Mouse (Mus musculus): ENCODE results near the gene Kctd11. TPM values are rescaled to one million over a fixed set of nuclear protein-coding genes. Genes with fewer than 3 reads are reported as not detected.

Gene Kctd11
- polyA plus RNA-seq (2014; fragmentation: Illumina TruSeq; extraction: RNeasy Lipid Tissue Mini Kit (QIAGEN cat#74804); ENCODE audit: low read depth, low replicate concordance), result 2.9 TPM

GRCm38 (mm10) chr11:69880853-69881603 lies at the start of gene Kctd11:
Kctd11 (minus strand) TSS chr11:69881406.

GRCm38 (mm10) chr11:69921114-69922011 lies 40.2 kb upstream of the Kctd11 start, which contains the start of gene Eif5a:
Eif5a (minus strand) TSS chr11:69921958.

GRCm38 (mm10) chr11:69913554-69914371 lies 32.6 kb upstream of the Kctd11 start, which contains the start of gene Gps2:
Gps2 (plus strand) TSS chr11:69913888.

GRCm38 (mm10) chr11:69900471-69901405 lies 19.5 kb upstream of the Kctd11 start, which contains the start of the genes 2810408A11Rik and Neurl4:
2810408A11Rik (minus strand) TSS chr11:69900987.
Neurl4 (plus strand) TSS chr11:69901072.

GRCm38 (mm10) chr11:69895291-69895690 lies 14.1 kb upstream of the Kctd11 start, which contains the start of gene Acap1:
Acap1 (minus strand) TSS chr11:69895539.

GRCm38 (mm10) chr11:69877878-69878277 lies 3.3 kb downstream of the Kctd11 start, which contains the start of gene Tmem95:
Tmem95 (minus strand) TSS chr11:69878018.

GRCm38 (mm10) chr11:69858113-69858998 lies 22.9 kb downstream of the Kctd11 start, which contains the start of gene Tnk1:
Tnk1 (minus strand) TSS chr11:69858730.

GRCm38 (mm10) chr11:69846198-69846680 lies 35.0 kb downstream of the Kctd11 start, which contains the start of gene Plscr3:
Plscr3 (plus strand) TSS chr11:69846376.

GRCm38 (mm10) chr11:69837952-69838713 lies 43.1 kb downstream of the Kctd11 start, which contains the start of gene Tmem256:
Tmem256 (plus strand) TSS chr11:69838514.

GRCm38 (mm10) chr11:69837604-69837951 lies 43.6 kb downstream of the Kctd11 start, which contains the start of gene Nlgn2:
Nlgn2 (minus strand) TSS chr11:69837784.

Other genes starting within 250 kb of the Kctd11 start
- gene Fxr2, start 248.4 kb downstream of the Kctd11 start, polyA plus RNA-seq (2014; fragmentation: Illumina TruSeq; extraction: RNeasy Lipid Tissue Mini Kit (QIAGEN cat#74804); ENCODE audit: low read depth, low replicate concordance), result 12.4 TPM
- gene Sox15, start 226.1 kb downstream of the Kctd11 start, polyA plus RNA-seq (2014; fragmentation: Illumina TruSeq; extraction: RNeasy Lipid Tissue Mini Kit (QIAGEN cat#74804); ENCODE audit: low read depth, low replicate concordance), result not detected
- gene Mpdu1, start 218.8 kb downstream of the Kctd11 start, polyA plus RNA-seq (2014; fragmentation: Illumina TruSeq; extraction: RNeasy Lipid Tissue Mini Kit (QIAGEN cat#74804); ENCODE audit: low read depth, low replicate concordance), result 20.3 TPM
- gene Cd68, start 215.3 kb downstream of the Kctd11 start, polyA plus RNA-seq (2014; fragmentation: Illumina TruSeq; extraction: RNeasy Lipid Tissue Mini Kit (QIAGEN cat#74804); ENCODE audit: low read depth, low replicate concordance), result 2.6 TPM
- gene Eif4a1, start 209.0 kb downstream of the Kctd11 start, polyA plus RNA-seq (2014; fragmentation: Illumina TruSeq; extraction: RNeasy Lipid Tissue Mini Kit (QIAGEN cat#74804); ENCODE audit: low read depth, low replicate concordance), result 463 TPM
- 129 TPM for gene Senp3, start 199.3 kb downstream of the Kctd11 start, polyA plus RNA-seq (2014; fragmentation: Illumina TruSeq; extraction: RNeasy Lipid Tissue Mini Kit (QIAGEN cat#74804); ENCODE audit: low read depth, low replicate concordance)
- 38.2 TPM for gene Tnfsf13, start 195.6 kb downstream of the Kctd11 start, polyA plus RNA-seq (2014; fragmentation: Illumina TruSeq; extraction: RNeasy Lipid Tissue Mini Kit (QIAGEN cat#74804); ENCODE audit: low read depth, low replicate concordance)
- 1.6 TPM for gene Tnfsf12, start 185.6 kb downstream of the Kctd11 start, polyA plus RNA-seq (2014; fragmentation: Illumina TruSeq; extraction: RNeasy Lipid Tissue Mini Kit (QIAGEN cat#74804); ENCODE audit: low read depth, low replicate concordance)
- gene Tnfsfm13, start 185.3 kb downstream of the Kctd11 start, polyA plus RNA-seq (2014; fragmentation: Illumina TruSeq; extraction: RNeasy Lipid Tissue Mini Kit (QIAGEN cat#74804); ENCODE audit: low read depth, low replicate concordance), result 8.2 TPM
- gene Polr2a, start 122.8 kb downstream of the Kctd11 start, polyA plus RNA-seq (2014; fragmentation: Illumina TruSeq; extraction: RNeasy Lipid Tissue Mini Kit (QIAGEN cat#74804); ENCODE audit: low read depth, low replicate concordance), result 25.7 TPM
- gene Slc35g3, start 119.4 kb downstream of the Kctd11 start, polyA plus RNA-seq (2014; fragmentation: Illumina TruSeq; extraction: RNeasy Lipid Tissue Mini Kit (QIAGEN cat#74804); ENCODE audit: low read depth, low replicate concordance), result not detected
- 17.7 TPM for gene Zbtb4, start 115.5 kb downstream of the Kctd11 start, polyA plus RNA-seq (2014; fragmentation: Illumina TruSeq; extraction: RNeasy Lipid Tissue Mini Kit (QIAGEN cat#74804); ENCODE audit: low read depth, low replicate concordance)
- gene Chrnb1, start 85.5 kb downstream of the Kctd11 start, polyA plus RNA-seq (2014; fragmentation: Illumina TruSeq; extraction: RNeasy Lipid Tissue Mini Kit (QIAGEN cat#74804); ENCODE audit: low read depth, low replicate concordance), result 4.0 TPM
- gene Fgf11, start 79.5 kb downstream of the Kctd11 start, polyA plus RNA-seq (2014; fragmentation: Illumina TruSeq; extraction: RNeasy Lipid Tissue Mini Kit (QIAGEN cat#74804); ENCODE audit: low read depth, low replicate concordance), result 9.5 TPM
- gene Tmem102, start 75.8 kb downstream of the Kctd11 start, polyA plus RNA-seq (2014; fragmentation: Illumina TruSeq; extraction: RNeasy Lipid Tissue Mini Kit (QIAGEN cat#74804); ENCODE audit: low read depth, low replicate concordance), result 11.7 TPM
- gene Gm39566, start 66.1 kb downstream of the Kctd11 start, polyA plus RNA-seq (2014; fragmentation: Illumina TruSeq; extraction: RNeasy Lipid Tissue Mini Kit (QIAGEN cat#74804); ENCODE audit: low read depth, low replicate concordance), result not detected
- gene Spem2, start 62.9 kb downstream of the Kctd11 start, polyA plus RNA-seq (2014; fragmentation: Illumina TruSeq; extraction: RNeasy Lipid Tissue Mini Kit (QIAGEN cat#74804); ENCODE audit: low read depth, low replicate concordance), result not detected
- not detected for gene Spem1, start 59.2 kb downstream of the Kctd11 start, polyA plus RNA-seq (2014; fragmentation: Illumina TruSeq; extraction: RNeasy Lipid Tissue Mini Kit (QIAGEN cat#74804); ENCODE audit: low read depth, low replicate concordance)
- gene Nlgn2, start 43.6 kb downstream of the Kctd11 start, polyA plus RNA-seq (2014; fragmentation: Illumina TruSeq; extraction: RNeasy Lipid Tissue Mini Kit (QIAGEN cat#74804); ENCODE audit: low read depth, low replicate concordance), result 0.88 TPM
- 18.5 TPM for gene Tmem256, start 42.9 kb downstream of the Kctd11 start, polyA plus RNA-seq (2014; fragmentation: Illumina TruSeq; extraction: RNeasy Lipid Tissue Mini Kit (QIAGEN cat#74804); ENCODE audit: low read depth, low replicate concordance)
- 0.98 TPM for gene Plscr3, start 35.0 kb downstream of the Kctd11 start, polyA plus RNA-seq (2014; fragmentation: Illumina TruSeq; extraction: RNeasy Lipid Tissue Mini Kit (QIAGEN cat#74804); ENCODE audit: low read depth, low replicate concordance)
- gene Tnk1, start 22.7 kb downstream of the Kctd11 start, polyA plus RNA-seq (2014; fragmentation: Illumina TruSeq; extraction: RNeasy Lipid Tissue Mini Kit (QIAGEN cat#74804); ENCODE audit: low read depth, low replicate concordance), result 5.4 TPM
- not detected for gene Tmem95, start 3.4 kb downstream of the Kctd11 start, polyA plus RNA-seq (2014; fragmentation: Illumina TruSeq; extraction: RNeasy Lipid Tissue Mini Kit (QIAGEN cat#74804); ENCODE audit: low read depth, low replicate concordance)
- 0.57 TPM for gene Acap1, start 14.1 kb upstream of the Kctd11 start, polyA plus RNA-seq (2014; fragmentation: Illumina TruSeq; extraction: RNeasy Lipid Tissue Mini Kit (QIAGEN cat#74804); ENCODE audit: low read depth, low replicate concordance)
- 3.7 TPM for gene 2810408A11Rik, start 19.6 kb upstream of the Kctd11 start, polyA plus RNA-seq (2014; fragmentation: Illumina TruSeq; extraction: RNeasy Lipid Tissue Mini Kit (QIAGEN cat#74804); ENCODE audit: low read depth, low replicate concordance)
- gene Neurl4, start 19.7 kb upstream of the Kctd11 start, polyA plus RNA-seq (2014; fragmentation: Illumina TruSeq; extraction: RNeasy Lipid Tissue Mini Kit (QIAGEN cat#74804); ENCODE audit: low read depth, low replicate concordance), result 2.6 TPM
- 18.3 TPM for gene Gps2, start 32.5 kb upstream of the Kctd11 start, polyA plus RNA-seq (2014; fragmentation: Illumina TruSeq; extraction: RNeasy Lipid Tissue Mini Kit (QIAGEN cat#74804); ENCODE audit: low read depth, low replicate concordance)
- 144 TPM for gene Eif5a, start 40.6 kb upstream of the Kctd11 start, polyA plus RNA-seq (2014; fragmentation: Illumina TruSeq; extraction: RNeasy Lipid Tissue Mini Kit (QIAGEN cat#74804); ENCODE audit: low read depth, low replicate concordance)
- gene Ybx2, start 54.4 kb upstream of the Kctd11 start, polyA plus RNA-seq (2014; fragmentation: Illumina TruSeq; extraction: RNeasy Lipid Tissue Mini Kit (QIAGEN cat#74804); ENCODE audit: low read depth, low replicate concordance), result 22.3 TPM
- 0.98 TPM for gene Slc2a4, start 66.8 kb upstream of the Kctd11 start, polyA plus RNA-seq (2014; fragmentation: Illumina TruSeq; extraction: RNeasy Lipid Tissue Mini Kit (QIAGEN cat#74804); ENCODE audit: low read depth, low replicate concordance)
- 214 TPM for gene Cldn7, start 83.4 kb upstream of the Kctd11 start, polyA plus RNA-seq (2014; fragmentation: Illumina TruSeq; extraction: RNeasy Lipid Tissue Mini Kit (QIAGEN cat#74804); ENCODE audit: low read depth, low replicate concordance)
- gene Ctdnep1, start 99.8 kb upstream of the Kctd11 start, polyA plus RNA-seq (2014; fragmentation: Illumina TruSeq; extraction: RNeasy Lipid Tissue Mini Kit (QIAGEN cat#74804); ENCODE audit: low read depth, low replicate concordance), result 55.0 TPM
- gene Elp5, start 101.1 kb upstream of the Kctd11 start, polyA plus RNA-seq (2014; fragmentation: Illumina TruSeq; extraction: RNeasy Lipid Tissue Mini Kit (QIAGEN cat#74804); ENCODE audit: low read depth, low replicate concordance), result 5.0 TPM
- 508 TPM for gene Gabarap, start 109.7 kb upstream of the Kctd11 start, polyA plus RNA-seq (2014; fragmentation: Illumina TruSeq; extraction: RNeasy Lipid Tissue Mini Kit (QIAGEN cat#74804); ENCODE audit: low read depth, low replicate concordance)
- gene Phf23, start 114.4 kb upstream of the Kctd11 start, polyA plus RNA-seq (2014; fragmentation: Illumina TruSeq; extraction: RNeasy Lipid Tissue Mini Kit (QIAGEN cat#74804); ENCODE audit: low read depth, low replicate concordance), result 22.4 TPM
- 0.63 TPM for gene Dvl2, start 119.2 kb upstream of the Kctd11 start, polyA plus RNA-seq (2014; fragmentation: Illumina TruSeq; extraction: RNeasy Lipid Tissue Mini Kit (QIAGEN cat#74804); ENCODE audit: low read depth, low replicate concordance)
- gene Acadvl, start 134.0 kb upstream of the Kctd11 start, polyA plus RNA-seq (2014; fragmentation: Illumina TruSeq; extraction: RNeasy Lipid Tissue Mini Kit (QIAGEN cat#74804); ENCODE audit: low read depth, low replicate concordance), result 9.9 TPM
- 1.0 TPM for gene Dlg4, start 135.5 kb upstream of the Kctd11 start, polyA plus RNA-seq (2014; fragmentation: Illumina TruSeq; extraction: RNeasy Lipid Tissue Mini Kit (QIAGEN cat#74804); ENCODE audit: low read depth, low replicate concordance)
- gene Asgr1, start 172.7 kb upstream of the Kctd11 start, polyA plus RNA-seq (2014; fragmentation: Illumina TruSeq; extraction: RNeasy Lipid Tissue Mini Kit (QIAGEN cat#74804); ENCODE audit: low read depth, low replicate concordance), result not detected
- gene Asgr2, start 211.2 kb upstream of the Kctd11 start, polyA plus RNA-seq (2014; fragmentation: Illumina TruSeq; extraction: RNeasy Lipid Tissue Mini Kit (QIAGEN cat#74804); ENCODE audit: low read depth, low replicate concordance), result not detected
- 5.0 TPM for gene Mgl2, start 248.9 kb upstream of the Kctd11 start, polyA plus RNA-seq (2014; fragmentation: Illumina TruSeq; extraction: RNeasy Lipid Tissue Mini Kit (QIAGEN cat#74804); ENCODE audit: low read depth, low replicate concordance)